Mouse (Mus musculus) hindbrain, embryonic 16.5 days (tissue): ENCODE measurements at regions not wholly inside any gene's neighbourhood (a gene's known extent, or its start where the extent isn't known, plus 50 kb on each side); places are given as distances from the start of the nearest gene placed in this dataset.

ENCODE experiments used
- ATAC-seq: fragments of 200-750 bp; cut with Nextera tagmentation; 2 replicates; pipeline ENCODE4 v1.8.0; 2017; ENCODE audit warnings: moderate TSS enrichment, moderate library complexity
- H3K27ac ChIP-seq: fragments of 300-500 bp; sonication (generic); 2 replicates; pipeline ENCODE4 v1.5.1; 2014; ENCODE audit warnings: low read depth, mild to moderate bottlenecking, control low read depth, low read length, moderate library complexity
- H3K27me3 ChIP-seq: fragments of 300-500 bp; sonication (generic); replicated peaks from 2 replicates; pipeline ENCODE4 v1.6.1; 2014; ENCODE audit warnings: low read length; ENCODE audit not compliant: control insufficient read depth, insufficient read depth
- H3K36me3 ChIP-seq: fragments of 300-500 bp; sonication (generic); 2 replicates; pipeline ENCODE4 v1.6.1; 2014; ENCODE audit warnings: mild to moderate bottlenecking, low read length, moderate library complexity, mixed read lengths; ENCODE audit not compliant: control insufficient read depth, insufficient read depth
- H3K4me1 ChIP-seq: fragments of 300-500 bp; sonication (generic); 2 replicates; pipeline ENCODE4 v1.6.1; 2014; ENCODE audit warnings: low read depth, low read length; ENCODE audit not compliant: control insufficient read depth, insufficient read depth
- H3K4me2 ChIP-seq: fragments of 300-500 bp; sonication (generic); 2 replicates; pipeline ENCODE4 v1.6.1; 2014; ENCODE audit warnings: mild to moderate bottlenecking, low read length, control low read depth, moderate library complexity
- H3K4me3 ChIP-seq: fragments of 300-500 bp; sonication (generic); 2 replicates; pipeline ENCODE4 v1.5.1; 2014; ENCODE audit warnings: mild to moderate bottlenecking, low read length, control low read depth, moderate library complexity
- H3K9ac ChIP-seq: fragments of 300-500 bp; sonication (generic); 2 replicates; pipeline ENCODE4 v1.6.1; 2014; ENCODE audit warnings: low read depth, mild to moderate bottlenecking, control low read depth, low read length, moderate library complexity
- H3K9me3 ChIP-seq: fragments of 300-500 bp; sonication (generic); 2 replicates; pipeline ENCODE4 v1.6.1; 2014; ENCODE audit warnings: mild to moderate bottlenecking, low read length, moderate library complexity; ENCODE audit not compliant: control insufficient read depth
- WGBS: fragments of 180-500 bp; shearing (Covaris S2); extraction: QIAGEN DNeasy Blood & Tissue Kit; methylation state at CpG from one replicate; pipeline ENCODE4 v1.1.7; 2014; 5-methylcytosine and 5-hydroxymethylcytosine counted together

DNA sequence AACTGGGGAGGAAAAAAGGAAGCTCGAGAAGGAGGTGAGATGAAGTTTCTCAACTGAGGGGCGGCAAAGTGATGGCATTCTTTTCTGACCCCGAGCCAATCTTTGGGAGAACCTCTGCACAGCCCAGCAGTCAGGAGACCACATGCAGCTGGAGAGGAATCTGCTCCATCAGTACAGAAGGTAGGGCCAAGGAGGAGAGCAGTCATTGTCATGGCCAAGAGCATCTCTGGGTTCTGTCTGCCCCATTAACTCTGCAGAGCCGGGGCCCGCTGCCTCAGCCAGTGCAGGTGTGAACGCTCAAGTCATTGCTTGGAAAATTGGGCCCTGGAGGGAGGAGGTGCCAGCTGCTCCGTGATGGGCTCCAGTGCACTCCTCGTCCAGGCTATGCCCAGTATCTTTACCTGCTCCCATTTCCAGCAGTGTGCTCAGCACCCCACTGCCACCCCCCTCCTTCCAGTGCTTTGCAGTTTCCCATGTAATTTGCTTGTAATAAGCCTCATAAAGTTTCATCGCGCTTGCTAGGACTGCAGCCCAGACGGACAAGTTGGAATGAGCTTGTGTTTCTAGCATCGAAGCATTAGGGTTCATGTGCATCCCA lies 162.1 kb downstream of the Brinp2 start:
- ATAC-seq, result peak; percentile 74
- no peak overlapping the region for H3K4me2 ChIP-seq
- H3K4me1 ChIP-seq, result no peaks in the 10 kb centered on the region; the same call in 1 of the 2 replicates
- no peak overlapping the region for H3K9ac ChIP-seq
- H3K4me3 ChIP-seq, result no peak overlapping the region
- no peaks in the 10 kb centered on the region for H3K36me3 ChIP-seq
- WGBS, result 68% methylated on average over 12 of the region's 12 CpGs
- no peaks in the 10 kb centered on the region for H3K9me3 ChIP-seq
- no peaks in the 10 kb centered on the region for H3K27me3 ChIP-seq
- H3K27ac ChIP-seq, result no peak overlapping the region
